Mouse (Mus musculus): ENCODE measurements around the gene Ado. TPM values are rescaled to one million over a fixed set of nuclear protein-coding genes. Genes with fewer than 3 reads are reported as not detected.

Gene Ado
- total RNA-seq, 1 experiment from 2014 or later: 21.4 TPM

GRCm38 (mm10) chr10:67538585-67539400 is 10.0 kb downstream of the Ado start:
- no peak for ATAC-seq (replicated peaks in 1 of 2; ENCODE audit: insufficient read depth in 1 of 2, low FRiP score in 2 of 2, low TSS enrichment in 1 of 2, low read depth in 1 of 2, poor library complexity in 2 of 2, severe bottlenecking in 2 of 2)

GRCm38 (mm10) chr10:67538106-67538505 is 10.6 kb downstream of the Ado start:
- no peak for ATAC-seq (replicated peaks in 1 of 2; ENCODE audit: insufficient read depth in 1 of 2, low FRiP score in 2 of 2, low TSS enrichment in 1 of 2, low read depth in 1 of 2, poor library complexity in 2 of 2, severe bottlenecking in 2 of 2)

- ATAC-seq (replicated peaks in 1 of 2; ENCODE audit: insufficient read depth in 1 of 2, low FRiP score in 2 of 2, low TSS enrichment in 1 of 2, low read depth in 1 of 2, poor library complexity in 2 of 2, severe bottlenecking in 2 of 2): peak; percentile 74 to 80
Measured at GRCm38 (mm10) chr10:67537151-67537994, 11.4 kb downstream of the Ado start.

- no peak; a peak in 1 of 4 replicates for ATAC-seq (replicated peaks in 1 of 2; ENCODE audit: insufficient read depth in 1 of 2, low FRiP score in 2 of 2, low TSS enrichment in 1 of 2, low read depth in 1 of 2, poor library complexity in 2 of 2, severe bottlenecking in 2 of 2)
Measured at GRCm38 (mm10) chr10:67536621-67537141, 12.1 kb downstream of the Ado start.

GRCm38 (mm10) chr10:67535972-67536371 is 12.8 kb downstream of the Ado start:
- peak in 1 of 2 experiments; percentile 27; a peak in 2 of 4 replicates for ATAC-seq (replicated peaks in 1 of 2; ENCODE audit: insufficient read depth in 1 of 2, low FRiP score in 2 of 2, low TSS enrichment in 1 of 2, low read depth in 1 of 2, poor library complexity in 2 of 2, severe bottlenecking in 2 of 2)

- no peak for ATAC-seq (replicated peaks in 1 of 2; ENCODE audit: insufficient read depth in 1 of 2, low FRiP score in 2 of 2, low TSS enrichment in 1 of 2, low read depth in 1 of 2, poor library complexity in 2 of 2, severe bottlenecking in 2 of 2)
Measured at GRCm38 (mm10) chr10:67535256-67535655, 13.5 kb downstream of the Ado start, which contains the start of gene Egr2. Gene Egr2, plus strand, starts transcription at chr10:67535475.

GRCm38 (mm10) chr10:67529769-67530168 is 19.0 kb downstream of the Ado start:
- ATAC-seq (replicated peaks in 1 of 2; ENCODE audit: insufficient read depth in 1 of 2, low FRiP score in 2 of 2, low TSS enrichment in 1 of 2, low read depth in 1 of 2, poor library complexity in 2 of 2, severe bottlenecking in 2 of 2): no peak

GRCm38 (mm10) chr10:67526435-67526834 is 22.3 kb downstream of the Ado start:
- no peak for ATAC-seq (replicated peaks in 1 of 2; ENCODE audit: insufficient read depth in 1 of 2, low FRiP score in 2 of 2, low TSS enrichment in 1 of 2, low read depth in 1 of 2, poor library complexity in 2 of 2, severe bottlenecking in 2 of 2)

- ATAC-seq (replicated peaks in 1 of 2; ENCODE audit: insufficient read depth in 1 of 2, low FRiP score in 2 of 2, low TSS enrichment in 1 of 2, low read depth in 1 of 2, poor library complexity in 2 of 2, severe bottlenecking in 2 of 2): no peak
Measured at GRCm38 (mm10) chr10:67524694-67525093, 24.1 kb downstream of the Ado start.

GRCm38 (mm10) chr10:67524130-67524529 is 24.6 kb downstream of the Ado start:
- ATAC-seq (replicated peaks in 1 of 2; ENCODE audit: insufficient read depth in 1 of 2, low FRiP score in 2 of 2, low TSS enrichment in 1 of 2, low read depth in 1 of 2, poor library complexity in 2 of 2, severe bottlenecking in 2 of 2): no peak

GRCm38 (mm10) chr10:67518733-67519132 is 30.0 kb downstream of the Ado start:
- ATAC-seq (replicated peaks in 1 of 2; ENCODE audit: insufficient read depth in 1 of 2, low FRiP score in 2 of 2, low TSS enrichment in 1 of 2, low read depth in 1 of 2, poor library complexity in 2 of 2, severe bottlenecking in 2 of 2): peak in 1 of 2 experiments; percentile 29; a peak in 1 of 4 replicates

GRCm38 (mm10) chr10:67512871-67513270 is 35.9 kb downstream of the Ado start:
- ATAC-seq (replicated peaks in 1 of 2; ENCODE audit: insufficient read depth in 1 of 2, low FRiP score in 2 of 2, low TSS enrichment in 1 of 2, low read depth in 1 of 2, poor library complexity in 2 of 2, severe bottlenecking in 2 of 2): no peak

- ATAC-seq (replicated peaks in 1 of 2; ENCODE audit: insufficient read depth in 1 of 2, low FRiP score in 2 of 2, low TSS enrichment in 1 of 2, low read depth in 1 of 2, poor library complexity in 2 of 2, severe bottlenecking in 2 of 2): no peak
Measured at GRCm38 (mm10) chr10:67512211-67512610, 36.5 kb downstream of the Ado start.

- no peak for ATAC-seq (replicated peaks in 1 of 2; ENCODE audit: insufficient read depth in 1 of 2, low FRiP score in 2 of 2, low TSS enrichment in 1 of 2, low read depth in 1 of 2, poor library complexity in 2 of 2, severe bottlenecking in 2 of 2)
Measured at GRCm38 (mm10) chr10:67505248-67505647, 43.5 kb downstream of the Ado start.

- ATAC-seq (replicated peaks in 1 of 2; ENCODE audit: insufficient read depth in 1 of 2, low FRiP score in 2 of 2, low TSS enrichment in 1 of 2, low read depth in 1 of 2, poor library complexity in 2 of 2, severe bottlenecking in 2 of 2): no peak
Measured at GRCm38 (mm10) chr10:67504046-67504445, 44.7 kb downstream of the Ado start.

GRCm38 (mm10) chr10:67503320-67503995 is 45.3 kb downstream of the Ado start:
- peak; percentile 93 to 96 for ATAC-seq (replicated peaks in 1 of 2; ENCODE audit: insufficient read depth in 1 of 2, low FRiP score in 2 of 2, low TSS enrichment in 1 of 2, low read depth in 1 of 2, poor library complexity in 2 of 2, severe bottlenecking in 2 of 2)

GRCm38 (mm10) chr10:67497951-67498350 is 50.8 kb downstream of the Ado start:
- ATAC-seq (replicated peaks in 1 of 2; ENCODE audit: insufficient read depth in 1 of 2, low FRiP score in 2 of 2, low TSS enrichment in 1 of 2, low read depth in 1 of 2, poor library complexity in 2 of 2, severe bottlenecking in 2 of 2): no peak

Measured in hematopoietic stem cell, adult 5-6 weeks (primary cell).